Mouse (Mus musculus) CH12.LX (cell line): ENCODE measurements around the gene Sf1. TPM values are rescaled to one million over a fixed set of nuclear protein-coding genes. Genes with fewer than 3 reads are reported as not detected.

Experiments
- DNase-seq: peaks from one replicate; pipeline ENCODE4 v3.0.0-alpha.2; 2013; ENCODE audit errors: extremely low read depth
- H3K27ac ChIP-seq: 2 replicates; pipeline ENCODE4 v1.5.1; 2012; ENCODE audit warnings: low read depth, mild to moderate bottlenecking, control low read depth, moderate library complexity; ENCODE audit not compliant: insufficient read depth
- H3K27me3 ChIP-seq: replicated peaks from 2 replicates; pipeline ENCODE3; 2012; ENCODE audit warnings: inconsistent platforms
- H3K36me3 ChIP-seq, 2 experiments: replicated peaks in 1 of 2; 2 replicates each; pipeline versions ENCODE3 to v1.6.1; 2012; ENCODE audit warnings: inconsistent platforms in 1 of 2, low read length in 1 of 2, mild to moderate bottlenecking in 1 of 2, mixed read lengths in 1 of 2, moderate library complexity in 1 of 2; ENCODE audit not compliant: control insufficient read depth in 1 of 2, insufficient read depth in 1 of 2
- H3K4me1 ChIP-seq, 2 experiments: 2 replicates each; pipeline ENCODE4 v1.6.1; 2012; ENCODE audit warnings: inconsistent platforms in 1 of 2, moderate library complexity in 1 of 2; ENCODE audit not compliant: insufficient read depth in 2 of 2, control insufficient read depth in 1 of 2
- H3K4me2 ChIP-seq: 2 replicates; pipeline ENCODE4 v1.6.1; 2012; ENCODE audit warnings: low read depth, mild to moderate bottlenecking, control low read depth; ENCODE audit not compliant: poor library complexity, insufficient read depth, severe bottlenecking
- H3K4me3 ChIP-seq, 3 experiments: fragments of 150-350 bp in 1 of 3; sonication (generic) in 1 of 3; replicated peaks in 1 of 3; 2 replicates each; pipeline versions ENCODE3 to v1.5.1; 2011 to 2012; ENCODE audit warnings: low read depth in 2 of 3, low read length in 2 of 3, mild to moderate bottlenecking in 2 of 3, moderate library complexity in 2 of 3, control low read depth in 1 of 3, improper control_type of control experiment in 1 of 3, inconsistent platforms in 1 of 3, mixed read lengths in 1 of 3; ENCODE audit not compliant: poor library complexity in 1 of 3
- H3K79me2 ChIP-seq: replicated peaks from 2 replicates; pipeline ENCODE4 v1.6.1; 2012; ENCODE audit warnings: mild to moderate bottlenecking, moderate library complexity; ENCODE audit not compliant: control insufficient read depth, poor library complexity, insufficient read depth, severe bottlenecking; ENCODE audit errors: extremely low read depth
- H3K9ac ChIP-seq: 2 replicates; pipeline ENCODE4 v1.6.1; 2012; ENCODE audit warnings: low read depth, mild to moderate bottlenecking, control low read depth, moderate library complexity; ENCODE audit not compliant: insufficient read depth
- H3K9me3 ChIP-seq: replicated peaks from 2 replicates; pipeline ENCODE3; 2012; ENCODE audit warnings: low read length, inconsistent platforms, mixed read lengths
- BHLHE40 ChIP-seq: IDR thresholded peaks from 2 replicates; pipeline ENCODE4 v1.6.1; 2011; ENCODE audit warnings: mild to moderate bottlenecking, low read depth, low read length, improper control_type of control experiment
- CHD2 ChIP-seq: IDR thresholded peaks from 2 replicates; pipeline ENCODE4 v1.6.1; 2011; ENCODE audit warnings: low read length, improper control_type of control experiment
- ELF1 ChIP-seq: IDR thresholded peaks from 2 replicates; pipeline ENCODE4 v1.6.1; 2014; ENCODE audit warnings: low read depth, mild to moderate bottlenecking, inconsistent platforms, low read length, improper control_type of control experiment
- HCFC1 ChIP-seq: IDR thresholded peaks from 2 replicates; pipeline ENCODE4 v1.6.1; 2012; ENCODE audit warnings: low read depth, mild to moderate bottlenecking, inconsistent platforms, low read length, improper control_type of control experiment
- JUND ChIP-seq: conservative IDR thresholded peaks from 2 replicates; pipeline ENCODE4 v1.6.1; 2011; ENCODE audit warnings: low read depth, low read length, improper control_type of control experiment
- MAX ChIP-seq: IDR thresholded peaks from 2 replicates; pipeline ENCODE4 v1.6.1; 2011; ENCODE audit warnings: low read length, improper control_type of control experiment
- MAZ ChIP-seq: IDR thresholded peaks from 2 replicates; pipeline ENCODE4 v1.6.1; 2012; ENCODE audit warnings: low read depth, mild to moderate bottlenecking, inconsistent platforms, low read length, improper control_type of control experiment, moderate library complexity
- MEF2A ChIP-seq: IDR thresholded peaks from 2 replicates; pipeline ENCODE4 v1.6.1; 2014; ENCODE audit warnings: low read depth, mild to moderate bottlenecking, inconsistent platforms, low read length, improper control_type of control experiment, borderline replicate concordance
- MXI1 ChIP-seq: IDR thresholded peaks from 2 replicates; pipeline ENCODE4 v1.6.1; 2011; ENCODE audit warnings: mild to moderate bottlenecking, low read depth, low read length, improper control_type of control experiment
- MYC ChIP-seq: IDR thresholded peaks from 2 replicates; pipeline ENCODE4 v1.6.1; 2011; ENCODE audit warnings: low read depth, mild to moderate bottlenecking, improper control_type of control experiment, low read length
- NRF1 ChIP-seq: IDR thresholded peaks from 2 replicates; pipeline ENCODE4 v1.6.1; 2014; ENCODE audit warnings: low read depth, mild to moderate bottlenecking, inconsistent platforms, low read length, improper control_type of control experiment, moderate library complexity
- RAD21 ChIP-seq: IDR thresholded peaks from 2 replicates; pipeline ENCODE4 v1.6.1; 2011; ENCODE audit warnings: low read depth, mild to moderate bottlenecking, low read length, improper control_type of control experiment, moderate library complexity
- SIN3A ChIP-seq: IDR thresholded peaks from 2 replicates; pipeline ENCODE4 v1.6.1; 2012; ENCODE audit warnings: low read length, improper control_type of control experiment, inconsistent platforms
- SMC3 ChIP-seq: IDR thresholded peaks from 2 replicates; pipeline ENCODE4 v1.6.1; 2011; ENCODE audit warnings: low read depth, low read length, improper control_type of control experiment
- TBP ChIP-seq: conservative IDR thresholded peaks from 2 replicates; pipeline ENCODE4 v1.6.1; 2011; ENCODE audit warnings: low read depth, low read length, improper control_type of control experiment
- TCF12 ChIP-seq: IDR thresholded peaks from 2 replicates; pipeline ENCODE4 v1.6.1; 2014; ENCODE audit warnings: low read depth, mild to moderate bottlenecking, inconsistent platforms, low read length, improper control_type of control experiment
- USF2 ChIP-seq: conservative IDR thresholded peaks from 2 replicates; pipeline ENCODE4 v1.6.1; 2011; ENCODE audit warnings: low read depth, low read length, improper control_type of control experiment
- ZKSCAN1 ChIP-seq: IDR thresholded peaks from 2 replicates; pipeline ENCODE4 v1.6.1; 2012; ENCODE audit warnings: low read depth, inconsistent platforms, low read length, improper control_type of control experiment, borderline replicate concordance
- ZMIZ1 ChIP-seq: IDR thresholded peaks from 2 replicates; pipeline ENCODE4 v1.6.1; 2012; ENCODE audit warnings: low read depth, mild to moderate bottlenecking, inconsistent platforms, low read length, improper control_type of control experiment
- ZNF384 ChIP-seq: IDR thresholded peaks from 2 replicates; pipeline ENCODE4 v1.6.1; 2012; ENCODE audit warnings: low read depth, low read length, improper control_type of control experiment, inconsistent platforms
- dilution Hi-C: fragments of 300-500 bp; cut with MboI; formaldehyde crosslinking; loops from 2 replicates; pipeline ENCODE4 v1.14.3; 2020; ENCODE audit warnings: low sequenced_read_pairs; ENCODE audit not compliant: extremely low pct_unique_long_range_greater_than_20kb, extremely low pct_ligation_motif_present
- in situ Hi-C: fragments of 300-500 bp; cut with MboI; formaldehyde crosslinking; loops from 3 replicates; pipeline ENCODE4 v1.14.3; 2019; ENCODE audit warnings: low sequenced_read_pairs, low pct_ligation_motif_present, low pct_unique_long_range_greater_than_20kb, mixed read lengths
- polyA plus RNA-seq: library from polyadenylated mRNA; unstranded; fragments of >175 nt; gene quantifications from 2 replicates; pipeline ENCODE4 v1.2.1, GENCODE M21; 2012; ENCODE audit warnings: low read depth; ENCODE audit not compliant: insufficient read length
- total RNA-seq, 2 experiments: library from RNA; depleted of rRNA; stranded (reverse); fragments of 300-350 nt in 1 of 2; fragments of >200 nt in 1 of 2; gene quantifications; 2 replicates each; pipeline ENCODE4 v1.2.3; 2012 to 2014

The Sf1 gene
- total and polyA plus RNA-seq, 3 experiments, result 54.5 to 251 (median 70.4) TPM

DNA sequence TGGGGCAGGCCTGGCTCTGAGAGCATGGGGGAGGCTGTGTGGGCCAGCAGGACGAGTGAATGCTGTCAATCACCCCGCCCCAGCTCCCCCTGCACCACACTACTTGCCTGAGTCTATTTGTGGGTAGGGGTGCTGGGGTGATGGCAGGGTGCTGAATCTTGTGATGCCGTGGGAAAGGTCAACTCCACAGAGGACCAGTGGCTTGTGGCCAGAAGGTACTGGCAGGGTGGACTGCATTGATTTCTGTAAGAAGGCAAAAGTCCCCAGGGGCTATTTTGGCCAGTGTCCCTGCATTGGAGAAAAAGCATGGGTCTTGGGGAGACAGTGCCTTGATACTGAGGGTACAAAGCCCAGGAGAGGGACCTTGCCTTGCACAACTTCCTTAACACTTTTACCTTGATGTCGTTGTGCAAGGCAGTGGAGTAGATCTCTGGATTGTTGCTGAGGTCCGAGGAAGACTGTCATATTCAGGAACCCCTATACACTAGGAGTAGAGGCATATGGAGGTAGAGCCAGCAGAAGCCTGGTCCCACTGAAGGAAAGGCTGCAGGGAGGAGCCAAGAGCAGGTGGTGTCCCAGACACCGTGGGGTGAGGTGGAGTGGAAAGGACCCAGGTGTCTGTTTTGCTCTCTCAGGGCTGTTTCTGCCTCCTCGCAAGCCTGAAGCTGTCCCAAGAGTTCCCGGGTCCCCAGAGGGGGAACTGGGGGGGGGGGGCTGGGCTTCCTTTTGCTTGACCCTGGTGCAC, 60.8 kb downstream of the Sf1 start:
- in situ Hi-C loops (no loop called here), dilution Hi-C loops (no loop called here)
- H3K27ac ChIP-seq, result no peak overlapping the region
- H3K4me3 ChIP-seq, result no peak overlapping the region
- no peaks in the 10 kb centered on the region for H3K79me2 ChIP-seq
- no peak overlapping the region for H3K9ac ChIP-seq
- H3K9me3 ChIP-seq, result peaks cover 10% of the 10 kb centered on the region
- no peak for DNase-seq
- H3K4me2 ChIP-seq, result no peak overlapping the region
- TF ChIP-seq USF2 (no peak), BHLHE40 (no peak), ZMIZ1 (no peak), NRF1 (no peak), MXI1 (no peak), CHD2 (no peak), MYC (no peak), ELF1 (no peak), MAZ (no peak), RAD21 (no peak), SIN3A (no peak), JUND (no peak), HCFC1 (no peak), SMC3 (no peak), ZNF384 (no peak), TBP (no peak), MEF2A (no peak), TCF12 (no peak), MAX (no peak)
- H3K4me1 ChIP-seq, result peaks cover 0 to 12% of the 10 kb centered on the region in 2 experiments; a peak in 2 of 4 replicates
- no peaks in the 10 kb centered on the region for H3K36me3 ChIP-seq
- peaks cover 60% of the 10 kb centered on the region for H3K27me3 ChIP-seq

DNA sequence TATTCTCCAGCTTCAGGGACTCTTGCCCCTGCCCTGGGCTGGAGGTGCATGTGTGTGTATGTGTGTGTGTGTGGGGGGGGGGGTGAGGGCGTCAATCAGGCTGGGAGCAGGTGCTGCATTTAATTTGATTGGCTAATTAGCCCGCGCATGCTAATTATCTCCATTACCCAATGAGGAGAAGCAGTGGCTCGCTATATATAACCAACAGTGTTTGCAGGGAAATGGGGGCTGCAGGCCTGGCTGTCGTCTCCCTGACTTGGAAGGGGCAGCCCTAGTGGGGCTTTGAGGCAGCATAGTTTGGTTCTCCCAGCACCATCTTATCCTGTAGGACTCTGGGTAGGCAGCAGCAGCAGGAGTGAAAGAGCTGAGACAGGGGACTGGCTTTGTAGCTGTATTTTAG, 62.1 kb downstream of the Sf1 start:
- Histone ChIP-seq H3K9me3 (peaks cover 10% of the 10 kb centered on the region), H3K4me2 (no peak overlapping the region), H3K79me2 (no peaks in the 10 kb centered on the region), H3K27me3 (peaks cover 52% of the 10 kb centered on the region), H3K27ac (no peak overlapping the region), H3K9ac (no peak overlapping the region), H3K4me1 (peaks cover 0 to 12% of the 10 kb centered on the region in 2 experiments; a peak in 2 of 4 replicates), H3K36me3 (no peaks in the 10 kb centered on the region), H3K4me3 (no peak overlapping the region)
- in situ Hi-C loops (no loop called here), dilution Hi-C loops (no loop called here)
- no peak for DNase-seq
- TF ChIP-seq ZKSCAN1 (no peak), BHLHE40 (no peak)
